Mouse (Mus musculus) thymus, adult 18-20 months (tissue): ENCODE results near the gene Myog.
"Not testable (repeated sequence)": the region's sequence is repeated elsewhere in the genome, so short reads cannot be mapped to it uniquely, and the experiment has no call there.

Experiments used
- DNase-seq, 2 experiments: peaks; one replicate each; pipeline ENCODE4 v3.0.0; 2022; ENCODE audit warnings: mixed read lengths in 2 of 2

The Myog gene

DNA sequence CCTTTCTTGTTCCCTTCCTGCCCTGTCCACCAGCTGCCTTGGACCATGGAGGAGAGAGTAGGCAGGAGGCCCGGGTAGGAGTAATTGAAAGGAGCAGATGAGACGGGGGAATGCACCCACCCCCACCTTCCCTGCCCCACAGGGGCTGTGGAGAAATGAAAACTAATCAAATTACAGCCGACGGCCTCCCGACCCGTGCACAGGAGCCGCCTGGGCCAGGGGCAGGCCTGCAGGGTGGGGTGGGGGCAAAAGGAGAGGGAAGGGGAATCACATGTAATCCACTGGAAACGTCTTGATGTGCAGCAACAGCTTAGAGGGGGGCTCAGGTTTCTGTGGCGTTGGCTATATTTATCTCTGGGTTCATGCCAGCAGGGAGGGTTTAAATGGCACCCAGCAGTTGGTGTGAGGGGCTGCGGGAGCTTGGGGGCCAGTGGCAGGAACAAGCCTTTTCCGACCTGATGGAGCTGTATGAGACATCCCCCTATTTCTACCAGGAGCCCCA lies at the start of gene Myog:
Gene Myog (plus strand): TSS at position 392 of the 502 bp plus-strand sequence.
- DNase-seq, result no peak

DNA sequence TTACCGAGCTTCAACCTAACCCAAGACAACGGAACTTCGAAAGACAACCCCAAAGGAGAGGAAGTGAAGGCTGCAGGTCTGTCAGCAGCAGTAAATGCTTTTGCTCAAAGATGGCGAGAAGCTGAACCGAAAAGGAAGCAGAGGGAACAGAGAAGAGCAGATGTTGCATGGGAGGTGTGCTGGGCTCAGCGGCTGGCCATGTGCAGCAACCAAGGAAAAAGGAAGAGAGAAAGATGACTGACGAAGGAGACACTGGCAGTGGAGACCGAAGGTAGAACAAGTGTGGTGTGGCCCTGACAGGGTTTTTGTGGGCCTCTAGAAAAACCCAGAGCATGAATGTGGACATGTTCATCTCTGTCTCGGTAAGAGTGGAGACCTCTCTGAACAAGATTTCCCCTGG lies 49.1 kb upstream of the Myog start:
- no peak for DNase-seq

DNA sequence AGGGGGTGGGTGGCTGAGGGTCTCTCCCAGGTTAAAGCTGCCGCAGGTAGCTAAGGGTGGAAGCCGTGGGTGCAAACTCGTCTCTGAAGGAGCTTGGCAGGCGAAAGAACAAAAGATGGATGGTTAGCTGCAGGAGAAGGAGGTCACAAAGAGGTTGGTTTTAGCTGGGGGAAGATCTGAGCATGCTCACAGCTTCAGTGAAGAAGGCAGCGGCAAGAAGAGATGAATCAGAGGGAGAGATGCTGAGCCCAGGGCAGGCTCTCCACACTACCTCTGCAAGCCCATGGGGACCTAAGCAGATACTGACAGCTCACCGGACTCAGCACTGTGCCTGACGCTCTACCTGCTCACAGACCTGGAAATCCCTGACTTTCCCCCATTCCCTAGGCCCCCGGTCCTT lies 48.5 kb upstream of the Myog start:
- no peak for DNase-seq

DNA sequence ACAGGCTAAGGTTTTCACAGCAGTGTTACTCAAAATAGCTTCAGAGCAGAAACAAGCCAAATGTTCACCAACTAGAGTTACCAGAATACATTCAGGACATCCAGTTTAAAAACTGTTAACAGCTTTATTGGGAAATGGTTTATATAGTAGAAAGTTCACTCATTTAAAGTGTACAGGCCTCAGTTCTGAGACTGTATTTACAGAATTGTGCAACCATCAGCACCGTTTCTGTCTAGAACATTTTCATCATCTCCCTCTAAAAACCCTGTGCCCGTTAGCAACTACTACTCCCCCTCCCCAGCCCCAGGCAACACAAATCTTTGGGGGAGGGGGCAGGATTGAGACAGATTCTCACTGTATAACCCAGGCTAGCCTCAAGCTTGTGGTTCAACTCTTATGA lies 47.5 kb upstream of the Myog start:
- no peak for DNase-seq

DNA sequence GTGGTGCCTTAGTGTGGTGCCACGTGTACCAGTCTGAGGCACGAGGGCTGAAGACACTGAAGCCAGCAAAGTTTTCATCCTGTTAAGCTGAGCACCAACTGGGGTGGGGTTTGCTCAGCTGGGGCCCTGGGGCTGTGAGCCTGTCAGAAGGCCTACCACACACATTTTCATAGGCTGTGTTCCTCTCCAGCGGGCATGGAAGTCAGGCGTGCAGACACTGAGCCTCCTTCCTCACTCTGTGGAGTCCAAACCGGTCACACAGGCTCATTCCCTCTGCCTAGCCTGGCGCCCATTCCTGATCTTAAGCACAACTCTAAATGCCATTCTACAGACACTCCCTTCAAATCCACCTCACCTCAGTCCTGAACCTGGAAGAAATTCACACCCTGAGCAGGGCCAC lies 46.3 kb upstream of the Myog start:
- DNase-seq, result no peak

DNA sequence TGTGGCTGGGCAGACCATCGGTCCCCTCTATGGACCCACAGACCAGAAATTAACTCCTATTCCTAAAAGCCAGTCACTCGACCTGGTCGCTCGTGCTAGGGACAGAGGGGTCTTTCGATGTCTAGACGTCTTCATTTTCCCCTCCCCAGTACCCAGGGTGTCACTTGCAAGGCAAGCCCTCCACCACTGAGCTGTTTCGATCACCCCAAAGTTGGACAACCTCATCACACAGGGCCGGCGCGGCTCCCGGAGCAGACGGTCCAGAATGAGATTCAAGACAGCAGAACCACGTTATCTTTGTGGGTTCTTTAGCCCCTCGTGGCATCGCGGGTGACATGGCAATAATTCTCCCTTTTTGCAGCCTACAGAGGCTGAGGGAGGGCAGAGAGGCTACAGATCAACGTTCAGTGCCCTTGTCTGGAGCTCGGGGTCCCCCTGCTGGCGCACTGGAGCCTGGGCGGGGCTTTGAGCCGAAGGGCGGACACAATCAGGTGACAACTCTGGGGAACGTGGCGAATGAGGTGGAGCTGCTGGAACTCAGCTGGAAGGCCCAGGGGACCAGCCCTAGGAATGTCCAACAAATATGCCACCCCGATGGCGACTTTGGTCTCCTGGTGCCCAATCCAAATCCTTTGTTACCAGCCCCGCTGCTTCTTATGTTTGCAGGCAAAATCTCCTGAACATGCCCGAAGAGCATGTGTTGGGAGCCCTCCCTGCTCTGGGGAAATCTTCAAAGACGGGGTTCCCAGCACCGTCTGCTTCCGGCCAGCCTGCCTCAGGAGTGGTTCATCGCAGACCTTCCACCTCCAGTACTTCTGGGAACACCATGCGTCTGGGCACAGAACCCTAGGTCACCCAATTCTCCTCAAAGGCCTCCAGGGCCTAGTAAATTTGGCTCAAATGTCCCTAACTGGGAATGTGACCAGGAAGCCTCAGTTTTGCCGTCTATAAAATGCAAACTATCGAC lies 45.6 kb upstream of the Myog start:
- peak; percentile 38 to 43 for DNase-seq

DNA sequence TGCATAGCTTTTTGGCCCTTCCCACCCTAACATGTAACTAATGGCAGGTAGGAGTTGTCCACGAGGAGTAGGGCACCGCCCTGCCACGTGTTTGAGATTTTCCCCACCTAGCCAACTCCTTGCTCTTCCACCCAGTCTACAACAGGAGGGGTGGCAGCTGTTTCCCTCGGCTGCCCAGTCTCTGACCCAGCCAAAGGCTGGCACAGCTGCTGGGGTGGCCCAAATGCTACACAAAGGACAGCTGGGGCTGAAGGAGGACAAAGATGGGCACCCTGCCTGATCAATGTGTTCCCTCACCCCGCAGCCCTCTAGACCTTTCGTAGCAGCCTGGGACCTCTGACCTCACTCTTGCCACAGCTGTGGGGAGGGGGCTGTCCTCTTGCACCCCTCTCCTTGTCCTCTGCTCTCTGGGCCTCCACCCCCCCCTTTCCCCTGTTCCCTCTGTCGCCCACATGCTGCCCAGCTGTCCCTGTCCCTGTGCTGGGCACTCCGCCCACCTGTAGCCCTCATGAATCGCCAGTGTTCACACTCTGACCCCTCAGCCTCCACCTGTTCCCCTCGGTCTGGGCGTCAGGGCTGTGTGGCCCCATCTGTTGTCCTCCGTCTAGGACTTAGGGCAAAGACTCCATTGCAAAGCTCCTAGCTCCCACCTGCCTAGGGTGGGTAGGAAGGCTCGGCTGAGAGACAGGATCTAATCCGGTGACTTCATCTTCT lies 44.6 kb upstream of the Myog start:
- DNase-seq, result no peak

DNA sequence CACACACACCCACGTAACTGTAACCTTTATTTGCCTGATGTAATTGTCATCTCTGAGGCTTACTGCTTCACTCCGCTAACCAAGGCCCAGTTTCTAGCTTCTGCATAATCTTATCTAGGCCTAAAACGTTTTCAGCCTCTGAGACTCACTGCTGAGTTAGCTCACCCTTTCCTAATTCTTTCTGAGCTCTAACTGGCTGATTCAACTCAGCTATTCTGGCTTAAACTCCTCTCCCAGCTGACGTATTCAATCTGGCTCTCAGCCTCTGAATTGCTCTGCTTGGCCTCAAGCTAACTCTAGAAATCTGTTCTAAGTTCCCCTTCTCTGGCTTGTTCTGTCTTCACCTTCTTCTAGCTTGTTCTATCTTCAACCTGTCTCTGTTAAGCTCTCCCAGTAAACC lies 43.2 kb upstream of the Myog start:
- no peak for DNase-seq

DNA sequence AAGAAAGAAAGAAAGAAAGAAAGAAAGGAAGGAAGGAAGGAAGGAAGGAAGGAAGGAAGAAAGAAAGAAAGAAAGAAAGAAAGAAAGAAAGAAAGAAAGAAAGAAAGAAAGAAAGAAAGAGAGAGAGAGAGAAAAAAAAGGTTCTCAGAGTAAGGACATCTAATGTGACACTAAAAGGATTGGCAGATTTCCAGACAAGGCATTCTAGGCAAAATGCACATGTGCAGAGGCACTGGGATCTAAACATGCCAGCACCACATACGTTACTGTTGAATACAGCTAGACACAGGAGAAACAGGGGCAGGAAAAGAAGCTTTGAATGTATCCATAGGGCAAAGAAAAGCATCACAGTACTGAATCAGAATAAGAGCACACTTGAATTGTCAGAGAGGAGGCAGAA lies 40.1 kb upstream of the Myog start:
- not testable (repeated sequence) for DNase-seq

DNA sequence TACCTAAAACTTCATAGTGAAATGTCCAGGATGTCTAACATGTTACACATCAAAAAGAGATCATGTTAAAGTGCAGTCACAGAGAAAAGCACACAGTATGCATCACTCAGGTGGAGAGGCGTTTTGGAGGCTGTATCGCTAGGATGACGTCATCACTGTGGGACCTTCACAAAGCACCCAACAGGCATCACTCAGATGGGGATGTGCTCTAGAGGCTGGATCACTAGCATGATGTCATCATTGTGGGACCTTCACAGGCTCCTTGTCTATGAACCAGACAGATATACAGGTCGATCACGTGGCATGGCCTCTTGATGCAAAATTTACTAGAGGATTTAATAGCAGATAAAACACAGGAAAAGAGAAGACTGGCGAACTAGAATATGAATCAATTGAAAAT lies 25.4 kb upstream of the Myog start:
- no peak for DNase-seq

DNA sequence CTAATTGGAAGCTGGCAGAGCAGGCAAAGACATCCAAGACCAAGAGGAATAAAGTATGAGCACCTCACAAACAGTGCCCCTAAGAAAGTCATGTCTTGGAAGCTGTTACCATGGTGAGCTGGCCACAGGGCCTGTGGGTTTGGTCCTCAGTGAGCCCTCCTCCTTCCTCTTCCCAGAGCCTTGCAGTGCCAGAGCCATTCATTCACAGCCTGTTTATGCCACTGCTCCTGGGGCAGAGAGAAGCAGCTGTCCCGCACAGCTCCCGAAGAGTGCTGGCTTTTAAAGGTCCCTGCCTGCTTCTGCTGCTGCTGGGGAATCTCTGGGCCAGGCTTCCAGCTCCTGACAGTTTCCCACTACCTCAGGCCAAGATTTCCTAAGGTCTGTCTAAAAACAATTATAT lies 24.0 kb upstream of the Myog start:
- no peak for DNase-seq

DNA sequence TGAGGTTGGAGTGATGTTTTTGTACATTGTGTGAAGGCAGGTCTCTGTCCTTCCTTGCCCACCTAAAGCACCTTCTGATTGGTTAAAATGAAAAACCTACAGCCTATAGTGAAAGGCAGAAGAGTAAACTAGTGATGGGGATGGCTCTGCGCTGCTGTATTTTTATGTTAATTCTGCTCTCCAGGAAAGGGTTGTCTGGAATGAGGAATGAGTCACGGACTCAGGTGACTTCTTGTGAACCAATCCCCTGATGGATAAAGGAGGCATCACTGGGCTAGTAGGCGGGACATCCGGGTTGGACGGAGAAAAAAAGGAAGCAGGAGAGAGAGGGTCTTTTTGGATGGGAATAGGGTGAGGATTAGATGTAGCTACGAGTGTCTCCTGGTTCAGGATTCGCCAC lies 19.8 kb upstream of the Myog start:
- no peak for DNase-seq

DNA sequence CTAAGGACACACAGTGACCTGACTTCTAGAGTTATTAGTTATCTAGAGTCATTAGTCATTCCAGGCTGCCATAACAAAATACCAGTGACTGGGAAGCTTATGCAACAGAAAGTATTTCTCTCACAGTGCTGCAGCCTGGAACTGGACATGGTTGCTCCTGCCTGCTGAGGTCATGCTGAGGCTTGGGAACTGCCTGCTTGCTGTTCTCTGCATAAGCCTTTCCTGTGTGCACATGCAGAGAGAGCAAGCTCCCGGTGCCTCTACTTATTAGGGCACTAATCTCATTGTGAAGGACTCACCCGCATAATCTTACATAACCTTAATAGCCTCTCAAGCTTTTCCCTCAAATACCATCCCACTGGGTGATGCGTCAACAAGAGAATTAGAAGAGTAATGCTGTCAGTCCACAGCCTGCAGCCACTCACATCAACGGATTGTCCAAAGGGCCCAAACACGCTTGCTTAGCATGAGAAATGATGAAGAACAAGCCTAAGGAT lies 17.0 kb upstream of the Myog start:
- DNase-seq, result no peak

DNA sequence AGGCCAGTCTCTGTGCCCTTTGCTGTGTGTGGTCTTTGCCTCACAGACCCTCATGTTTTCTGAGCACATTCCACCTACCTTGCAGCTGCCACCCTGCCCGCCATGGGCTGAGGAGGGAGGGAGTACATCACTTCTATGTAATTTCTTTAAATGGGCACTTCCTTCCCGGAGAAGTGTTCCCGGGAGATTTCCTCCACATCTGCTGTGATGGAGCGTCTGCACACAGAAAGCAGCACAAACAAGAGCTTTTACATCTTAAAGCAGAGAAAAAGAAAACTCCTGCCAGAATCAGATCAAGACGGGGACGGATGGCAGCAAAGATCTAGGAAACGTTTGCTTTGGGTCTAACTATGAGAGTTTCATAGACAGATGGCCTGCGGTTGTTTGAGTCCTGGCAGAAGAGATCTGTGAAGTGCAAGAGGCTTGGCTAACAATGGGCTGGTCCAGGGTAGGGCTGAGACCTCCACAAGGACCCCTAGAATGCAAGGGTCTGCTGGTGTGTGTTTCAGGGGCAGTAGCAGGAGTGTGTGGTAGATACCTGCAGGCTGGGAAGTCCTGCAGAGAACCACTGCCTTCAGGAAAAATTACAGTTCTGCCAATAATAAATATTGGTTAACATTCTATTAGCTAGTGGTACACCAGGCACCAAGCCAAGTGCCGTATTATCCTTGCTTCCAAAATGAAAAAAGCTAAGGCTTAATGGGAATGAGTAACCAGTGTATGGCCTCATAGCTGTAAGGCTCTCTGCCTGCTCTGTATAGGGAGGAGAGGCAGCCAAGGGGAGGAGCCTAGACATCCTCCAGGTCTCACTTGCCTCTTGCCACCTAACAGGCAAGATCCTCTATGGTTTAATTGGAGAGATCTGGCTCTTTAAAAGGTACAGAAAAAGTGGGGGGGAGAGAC lies 16.0 kb upstream of the Myog start:
- DNase-seq, result no peak

DNA sequence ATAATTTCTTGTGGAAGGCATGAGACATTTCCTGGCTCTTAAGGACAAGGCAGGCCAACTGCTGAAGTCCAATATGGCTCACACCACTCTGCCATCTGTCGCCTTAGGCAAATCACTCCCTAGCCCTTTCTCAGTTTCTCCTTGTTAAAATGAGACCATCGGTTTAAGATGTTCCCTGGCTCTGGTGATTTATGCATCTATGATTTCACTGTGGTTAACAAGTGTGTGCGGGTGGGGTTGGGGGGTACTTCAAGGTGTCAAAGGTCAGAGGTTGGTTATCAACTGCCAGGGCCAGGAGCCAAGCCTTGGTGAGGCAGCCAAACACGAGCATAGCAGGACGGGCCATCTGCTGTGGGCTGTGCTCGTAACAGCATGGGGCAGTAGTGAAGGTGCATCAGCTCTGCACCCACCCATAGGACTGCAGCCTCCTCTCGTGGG lies 15.3 kb upstream of the Myog start:
- no peak for DNase-seq

DNA sequence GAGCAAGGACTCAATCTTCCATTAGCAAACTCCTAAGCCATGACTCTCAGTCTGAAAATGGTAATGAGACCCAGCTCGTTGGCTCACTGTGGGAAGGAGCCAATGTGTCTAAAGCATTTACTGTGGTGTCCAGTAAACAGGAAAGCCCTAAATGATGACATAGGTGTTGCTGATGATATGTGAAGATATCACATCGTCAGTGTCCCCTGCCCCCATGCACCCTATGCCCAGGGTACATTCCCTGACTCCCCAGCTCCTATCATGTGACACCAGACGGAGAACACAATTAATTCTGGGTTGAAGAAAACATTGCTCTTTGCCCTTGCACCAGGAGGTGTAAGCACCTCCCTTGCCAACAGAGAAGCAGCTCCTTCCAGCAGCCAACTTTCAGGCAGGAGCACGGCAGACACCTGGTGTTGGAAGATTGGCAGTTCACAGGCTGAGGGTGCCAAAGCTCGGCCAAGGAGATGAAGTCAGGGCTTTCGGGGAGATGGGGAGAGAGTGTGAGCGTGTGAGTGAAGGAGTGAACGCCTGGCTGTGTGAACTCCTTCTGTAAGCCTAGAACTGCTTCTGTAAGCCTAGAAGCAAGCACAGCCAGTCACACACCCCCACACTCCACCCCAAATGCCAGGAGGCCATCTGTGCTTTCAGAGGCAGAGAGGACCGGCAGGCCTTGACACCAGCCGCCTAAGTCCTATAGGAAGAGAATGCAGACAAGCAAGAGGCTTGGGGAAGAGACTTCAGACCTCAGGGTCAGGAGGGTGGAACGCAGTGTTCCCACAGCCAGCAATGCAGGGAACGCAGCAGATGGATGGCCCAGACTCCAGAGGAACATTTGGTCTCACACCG lies 13.9 kb upstream of the Myog start:
- no peak for DNase-seq

DNA sequence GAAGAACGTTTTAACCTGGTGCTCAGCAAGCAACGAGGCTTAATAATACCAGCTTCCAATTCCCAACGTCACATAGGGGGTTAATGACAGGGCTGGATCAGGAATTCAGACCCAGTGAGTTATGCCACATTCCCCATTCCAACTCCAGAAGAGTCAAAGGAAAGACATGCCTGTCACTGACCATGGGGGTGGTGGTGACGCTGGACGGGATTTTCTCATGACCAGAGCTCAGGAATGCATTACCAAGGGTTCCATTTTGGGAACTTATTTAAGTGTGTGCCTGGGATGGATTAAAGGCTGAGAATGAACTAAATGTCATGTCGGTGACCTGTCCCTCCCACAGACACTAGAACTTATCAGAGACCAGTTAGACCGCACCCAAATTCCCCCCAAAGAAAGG lies 13.0 kb upstream of the Myog start:
- DNase-seq, result no peak

DNA sequence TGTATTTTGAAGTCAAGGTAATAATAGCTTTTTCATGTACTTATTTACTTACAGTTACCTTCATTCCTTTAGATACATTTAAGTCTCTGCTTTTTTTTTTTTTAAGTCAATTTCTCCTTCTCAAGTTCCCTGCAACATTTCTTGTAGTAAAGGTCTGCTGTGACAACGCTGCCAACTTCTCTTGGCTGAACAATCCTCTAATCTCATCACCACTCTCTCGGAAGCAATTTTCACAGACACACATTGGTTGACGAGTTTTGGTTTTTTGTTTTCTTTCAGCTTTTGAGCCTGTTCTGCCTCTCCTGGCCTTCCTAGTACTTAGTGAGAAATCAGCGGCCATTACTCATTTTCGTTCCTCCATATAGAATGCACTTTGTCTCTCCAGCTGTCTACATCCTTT lies 9.6 kb upstream of the Myog start:
- no peak for DNase-seq

DNA sequence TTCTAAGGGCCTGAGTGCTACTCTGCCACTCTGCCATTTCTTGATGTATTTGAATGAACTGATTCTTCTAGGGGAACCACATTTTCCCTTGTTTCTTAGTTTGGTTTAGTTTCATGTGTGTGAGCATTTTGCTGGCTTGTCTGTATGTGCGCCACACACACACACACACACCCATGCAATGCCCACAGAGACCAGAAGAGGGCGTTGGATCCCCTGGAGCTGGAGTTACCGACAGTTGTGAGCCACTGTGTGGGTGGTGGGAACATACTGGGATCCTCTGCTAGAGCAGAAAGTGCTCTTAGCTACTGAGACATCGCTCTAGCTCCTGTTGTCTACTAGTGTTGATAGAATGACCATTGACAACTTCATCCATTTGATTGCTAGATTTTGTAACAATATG lies 8.2 kb upstream of the Myog start:
- no peak for DNase-seq

DNA sequence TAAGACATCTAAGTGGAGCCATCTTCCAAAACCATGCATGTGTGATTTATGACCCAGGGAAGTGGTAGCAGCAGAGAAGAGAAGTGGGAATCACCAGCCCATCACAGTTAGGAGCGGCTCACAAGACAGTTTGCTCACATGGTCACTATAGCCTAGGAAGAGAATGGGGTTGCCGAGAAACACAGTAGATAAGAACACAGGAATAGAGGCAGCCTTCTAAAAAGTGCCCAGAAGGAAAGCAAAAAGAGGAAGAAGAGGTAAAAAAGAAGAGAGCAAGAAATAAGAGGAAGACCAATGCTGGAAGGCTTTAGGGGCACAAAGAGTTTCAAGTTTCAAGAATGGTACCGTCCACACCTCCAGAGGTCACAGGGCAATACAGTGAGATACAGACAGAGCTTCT lies 7.4 kb upstream of the Myog start:
- DNase-seq, result no peak

DNA sequence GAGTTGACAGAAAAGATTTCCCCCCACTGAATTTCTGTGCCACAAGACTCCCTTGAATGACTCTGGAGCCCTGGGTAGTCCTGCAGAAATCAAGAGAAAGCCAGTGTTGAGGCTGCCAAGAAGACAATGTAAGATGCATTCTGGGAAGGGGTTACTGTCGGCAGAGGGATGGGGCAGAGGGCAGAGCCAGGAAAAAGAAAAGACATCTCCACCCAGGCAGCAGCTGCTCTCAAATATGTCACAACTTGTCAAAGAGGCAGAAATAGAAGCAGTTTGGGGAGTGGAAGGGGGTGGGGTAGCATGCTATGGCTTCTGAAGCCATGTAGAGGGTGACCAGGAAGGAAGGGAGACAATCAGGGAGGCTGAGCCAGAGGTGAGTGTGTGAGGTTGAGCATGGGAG lies 6.7 kb upstream of the Myog start:
- no peak for DNase-seq
